Mouse (Mus musculus) bone marrow, adult 2 months (tissue): Measurements from ENCODE around the gene B3galt1.

Experiments used
- CTCF ChIP-seq: fragments of 200-500 bp; IDR thresholded peaks from 2 replicates; pipeline ENCODE4 v1.5.1; 2011; ENCODE audit warnings: low read length, control low read depth; ENCODE audit not compliant: control insufficient read depth, insufficient read depth
- POLR2A ChIP-seq: fragments of 200-500 bp; IDR thresholded peaks from 2 replicates; pipeline ENCODE4 v1.6.1; 2011; ENCODE audit warnings: low read depth, mild to moderate bottlenecking, control low read depth, low read length, borderline replicate concordance; ENCODE audit not compliant: control insufficient read depth

DNA sequence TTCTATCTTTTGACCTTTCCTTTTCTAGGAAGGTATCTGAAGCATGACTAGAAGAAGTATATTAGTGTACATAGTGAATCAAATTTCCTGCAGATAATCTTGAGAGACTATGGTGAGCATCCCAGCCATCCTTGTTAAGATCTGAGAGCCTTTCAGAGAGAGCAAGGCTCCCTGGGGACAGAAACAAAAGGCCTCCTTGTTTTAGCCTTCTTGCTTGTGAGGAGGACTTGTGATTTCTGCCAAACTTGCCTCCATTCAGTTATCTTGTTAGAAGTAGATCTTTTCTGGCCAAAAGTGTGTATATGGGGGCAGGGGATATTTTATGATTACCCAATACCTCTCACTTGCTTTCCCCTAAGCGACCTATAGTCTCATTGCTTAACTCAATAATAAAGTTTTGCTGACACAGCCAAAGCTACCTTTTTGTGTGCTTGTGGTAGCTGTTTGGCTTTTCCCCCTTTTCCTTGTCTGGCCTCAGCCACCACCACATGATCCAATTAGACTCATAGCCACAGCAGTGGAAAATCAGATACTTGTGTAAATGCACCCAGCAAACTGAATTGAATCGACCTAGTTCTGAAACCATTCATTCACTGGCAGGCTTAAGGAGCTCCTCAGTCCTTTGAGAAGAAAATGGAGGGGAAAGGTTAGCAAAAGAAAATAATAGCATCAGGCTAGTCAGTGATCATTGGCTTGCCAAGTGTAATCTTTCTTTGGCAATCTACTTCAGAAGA lies 332.5 kb downstream of the B3galt1 start:
- TF ChIP-seq CTCF: no peak
- TF ChIP-seq POLR2A: no peak
